Mouse (Mus musculus): ENCODE data around the gene Tph2.
A peak's percentile ranks its signal among the peaks of the same experiment; 100 is the strongest.
"Not testable (repeated sequence)": the region's sequence is repeated elsewhere in the genome, so short reads cannot be mapped to it uniquely, and the experiment has no call there.

Gene Tph2

GRCm38 (mm10) chr10:115184697-115185096 lies at the start of gene Tph2:
Tph2 (minus strand) TSS chr10:115185022.
- peak; percentile 72 to 75 for DNase-seq

- no peak for DNase-seq
These were observed 49.0 kb upstream of the Tph2 start for GRCm38 (mm10) chr10:115233798-115234197.

GRCm38 (mm10) chr10:115232513-115232912 lies 47.7 kb upstream of the Tph2 start:
- no peak for DNase-seq

GRCm38 (mm10) chr10:115229023-115229422 lies 44.2 kb upstream of the Tph2 start:
- no peak for DNase-seq

GRCm38 (mm10) chr10:115226586-115226985 lies 41.8 kb upstream of the Tph2 start:
- DNase-seq: peak; percentile 31 to 63

GRCm38 (mm10) chr10:115223845-115224244 lies 39.0 kb upstream of the Tph2 start:
- no peak for DNase-seq

GRCm38 (mm10) chr10:115212916-115213580 lies 28.2 kb upstream of the Tph2 start:
- DNase-seq: no peak

GRCm38 (mm10) chr10:115205825-115206224 lies 21.0 kb upstream of the Tph2 start:
- DNase-seq: no peak

GRCm38 (mm10) chr10:115205284-115205683 lies 20.5 kb upstream of the Tph2 start:
- no peak for DNase-seq

GRCm38 (mm10) chr10:115191214-115191613 lies 6.4 kb upstream of the Tph2 start:
- DNase-seq: no peak

GRCm38 (mm10) chr10:115187390-115187789 lies 2.6 kb upstream of the Tph2 start:
- DNase-seq: no peak

GRCm38 (mm10) chr10:115181034-115181433 lies 3.8 kb downstream of the Tph2 start:
- no peak for DNase-seq

- DNase-seq: not testable (repeated sequence)
These were observed 6.8 kb downstream of the Tph2 start for GRCm38 (mm10) chr10:115178019-115178418.

- no peak for DNase-seq
These were observed 9.2 kb downstream of the Tph2 start for GRCm38 (mm10) chr10:115175591-115175991.

- no peak for DNase-seq
These were observed 11.5 kb downstream of the Tph2 start for GRCm38 (mm10) chr10:115173336-115173735.

GRCm38 (mm10) chr10:115171351-115171818 lies 13.4 kb downstream of the Tph2 start:
- DNase-seq: no peak

- no peak for DNase-seq
These were observed 14.1 kb downstream of the Tph2 start for GRCm38 (mm10) chr10:115170496-115171350.

GRCm38 (mm10) chr10:115169410-115169809 lies 15.4 kb downstream of the Tph2 start:
- no peak for DNase-seq

- DNase-seq: no peak
These were observed 24.5 kb downstream of the Tph2 start for GRCm38 (mm10) chr10:115160289-115160688.

- DNase-seq: no peak
These were observed 37.5 kb downstream of the Tph2 start for GRCm38 (mm10) chr10:115147308-115147707.

GRCm38 (mm10) chr10:115146257-115146898 lies 38.4 kb downstream of the Tph2 start:
- DNase-seq: no peak

- DNase-seq: no peak
These were observed 40.3 kb downstream of the Tph2 start for GRCm38 (mm10) chr10:115144542-115144941.

GRCm38 (mm10) chr10:115143641-115144040 lies 41.2 kb downstream of the Tph2 start:
- peak in 1 of 2 experiments; percentile 41 for DNase-seq
